Mouse (Mus musculus): ENCODE data around the gene Gm21094.
"Not testable (repeated sequence)": the region's sequence is repeated elsewhere in the genome, so short reads cannot be mapped to it uniquely, and the experiment has no call there.

Gm21094 gene

DNA sequence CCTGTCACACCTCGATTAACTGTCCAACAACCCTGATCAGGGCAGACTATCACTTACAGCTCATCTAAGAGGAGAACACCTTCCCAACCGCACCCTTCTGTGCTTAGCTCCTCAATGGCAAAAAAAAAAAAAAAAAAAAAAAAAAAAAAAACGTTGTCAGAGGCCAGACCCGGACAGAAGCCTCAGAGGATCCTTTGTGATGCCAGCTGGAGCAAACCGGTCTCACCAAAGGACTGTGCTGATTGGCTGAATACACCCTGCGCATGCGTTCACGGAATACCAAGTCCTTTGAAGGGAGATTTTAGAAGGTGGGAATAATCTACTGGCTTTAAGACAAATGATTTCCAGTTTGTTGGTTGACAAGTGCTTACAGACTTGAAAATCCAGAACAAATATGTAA is at the start of gene Gm21094:
TSS of gene Gm21094 (minus strand) at position 101 of the 400 bp plus-strand sequence.
- not testable (repeated sequence) for DNase-seq (ENCODE audit: low spot score in 2 of 2)
